Mouse (Mus musculus): ENCODE measurements around the gene Zfp637.

GRCm38 (mm10) chr6:117863751-117864150 lies 22.8 kb downstream of the Zfp637 start:
- TF ChIP-seq POLR2A (IDR thresholded peaks at IDR 0.05; ENCODE audit: control insufficient read depth, extremely low read depth, insufficient read depth, low read length, poor library complexity) (no peak), CTCF (IDR thresholded peaks at IDR 0.05; ENCODE audit: borderline replicate concordance, control insufficient read depth, extremely low read depth, insufficient read depth, low read length, poor library complexity) (no peak)

Measured in thymus, adult 2 months (tissue).